Mouse (Mus musculus): ENCODE data around the gene AY761184. TPM values are rescaled to one million over a fixed set of nuclear protein-coding genes. Genes with fewer than 3 reads are reported as not detected.
"Not testable (repeated sequence)": the region's sequence is repeated elsewhere in the genome, so short reads cannot be mapped to it uniquely, and the experiment has no call there.

The AY761184 gene
- not detected in 2 replicates for polyA plus RNA-seq (2016; fragmentation: Nextera tagmentation; extraction: Ambion mirVana)

- H3K36me3 ChIP-seq; H3K9ac ChIP-seq; H3K27me3 ChIP-seq; H3K4me2 ChIP-seq (replicated peaks); H3K27ac ChIP-seq; H3K4me3 ChIP-seq; ATAC-seq (ENCODE audit: low FRiP score); H3K9me3 ChIP-seq (replicated peaks); H3K4me1 ChIP-seq: not testable (repeated sequence)
- WGBS = 86% methylated on average over 2 of the region's 2 CpGs
Observed at GRCm38 (mm10) chr8:21703545-21703944, at the start of gene AY761184. TSS of gene AY761184 (minus strand) at chr8:21703645.

- not testable (repeated sequence) for H3K27ac ChIP-seq; H3K9ac ChIP-seq; H3K4me1 ChIP-seq; H3K4me2 ChIP-seq (replicated peaks); H3K9me3 ChIP-seq (replicated peaks); H3K36me3 ChIP-seq; ATAC-seq (ENCODE audit: low FRiP score); H3K27me3 ChIP-seq; H3K4me3 ChIP-seq
- WGBS = 75% methylated on average over 1 of the region's 1 CpGs
Observed at GRCm38 (mm10) chr8:21665497-21665896, 37.9 kb downstream of the AY761184 start, which contains the start of gene Defa34. TSS of gene Defa34 (plus strand) at chr8:21665797.

- 80% methylated on average over 1 of the region's 2 CpGs for WGBS
- not testable (repeated sequence) for H3K9me3 ChIP-seq (replicated peaks); H3K27ac ChIP-seq; H3K4me1 ChIP-seq; H3K27me3 ChIP-seq; H3K4me3 ChIP-seq; H3K36me3 ChIP-seq; ATAC-seq (ENCODE audit: low FRiP score); H3K4me2 ChIP-seq (replicated peaks); H3K9ac ChIP-seq
Observed at GRCm38 (mm10) chr8:21655480-21655879, 48.0 kb downstream of the AY761184 start, which contains the start of gene Defa17. TSS of gene Defa17 (plus strand) at chr8:21655780.

Other genes with a start within 250 kb of the AY761184 start
- gene Gm7849, start 247.1 kb downstream of the AY761184 start, polyA plus RNA-seq (2016; fragmentation: Nextera tagmentation; extraction: Ambion mirVana) = not detected in 2 replicates
- not detected in 2 replicates for gene Defa20, start 194.4 kb downstream of the AY761184 start, polyA plus RNA-seq (2016; fragmentation: Nextera tagmentation; extraction: Ambion mirVana)
- gene Defa32, start 174.6 kb downstream of the AY761184 start, polyA plus RNA-seq (2016; fragmentation: Nextera tagmentation; extraction: Ambion mirVana) = not detected in 2 replicates
- not detected in 2 replicates for gene Defa37, start 138.3 kb downstream of the AY761184 start, polyA plus RNA-seq (2016; fragmentation: Nextera tagmentation; extraction: Ambion mirVana)
- gene Defa28, start 120.6 kb downstream of the AY761184 start, polyA plus RNA-seq (2016; fragmentation: Nextera tagmentation; extraction: Ambion mirVana) = not detected in 2 replicates
- gene Gm7861, start 109.1 kb downstream of the AY761184 start, polyA plus RNA-seq (2016; fragmentation: Nextera tagmentation; extraction: Ambion mirVana) = not detected in 2 replicates
- gene Defa26, start 85.5 kb downstream of the AY761184 start, polyA plus RNA-seq (2016; fragmentation: Nextera tagmentation; extraction: Ambion mirVana) = not detected in 2 replicates
- gene Defa17, start 47.9 kb downstream of the AY761184 start, polyA plus RNA-seq (2016; fragmentation: Nextera tagmentation; extraction: Ambion mirVana) = not detected in 2 replicates
- gene Defa34, start 37.8 kb downstream of the AY761184 start, polyA plus RNA-seq (2016; fragmentation: Nextera tagmentation; extraction: Ambion mirVana) = not detected in 2 replicates
- not detected in 2 replicates for gene Defa24, start 30.8 kb upstream of the AY761184 start, polyA plus RNA-seq (2016; fragmentation: Nextera tagmentation; extraction: Ambion mirVana)
- gene Defb50, start 119.9 kb upstream of the AY761184 start, polyA plus RNA-seq (2016; fragmentation: Nextera tagmentation; extraction: Ambion mirVana) = not detected in 2 replicates
- not detected in 2 replicates for gene Defb2, start 136.3 kb upstream of the AY761184 start, polyA plus RNA-seq (2016; fragmentation: Nextera tagmentation; extraction: Ambion mirVana)
- 1.1 TPM in 1 of 2 replicates, not detected in the other for gene Defb10, start 155.3 kb upstream of the AY761184 start, polyA plus RNA-seq (2016; fragmentation: Nextera tagmentation; extraction: Ambion mirVana)
- 1.3 and 1.5 TPM in 2 replicates for gene Defb9, start 181.8 kb upstream of the AY761184 start, polyA plus RNA-seq (2016; fragmentation: Nextera tagmentation; extraction: Ambion mirVana)
- 14.2 and 14.9 TPM in 2 replicates for gene Defb11, start 202.8 kb upstream of the AY761184 start, polyA plus RNA-seq (2016; fragmentation: Nextera tagmentation; extraction: Ambion mirVana)
- not detected in 2 replicates for gene Defb15, start 229.1 kb upstream of the AY761184 start, polyA plus RNA-seq (2016; fragmentation: Nextera tagmentation; extraction: Ambion mirVana)
- not detected in 2 replicates for gene Defb35, start 234.7 kb upstream of the AY761184 start, polyA plus RNA-seq (2016; fragmentation: Nextera tagmentation; extraction: Ambion mirVana)
- gene Defb13, start 243.1 kb upstream of the AY761184 start, polyA plus RNA-seq (2016; fragmentation: Nextera tagmentation; extraction: Ambion mirVana) = not detected in 2 replicates